Mouse (Mus musculus): Measurements from ENCODE around the gene Vmn1r85. TPM values are rescaled to one million over a fixed set of nuclear protein-coding genes. Genes with fewer than 3 reads are reported as not detected.

Vmn1r85 gene
- not detected for polyA plus RNA-seq (2014; fragmentation: Illumina TruSeq; extraction: RNeasy Lipid Tissue Mini Kit (QIAGEN cat#74804); ENCODE audit: low read depth, low replicate concordance)

GRCm38 (mm10) chr7:13095073-13095472, at the start of gene Vmn1r85:
Gene Vmn1r85 (minus strand): TSS chr7:13095173.

DNA sequence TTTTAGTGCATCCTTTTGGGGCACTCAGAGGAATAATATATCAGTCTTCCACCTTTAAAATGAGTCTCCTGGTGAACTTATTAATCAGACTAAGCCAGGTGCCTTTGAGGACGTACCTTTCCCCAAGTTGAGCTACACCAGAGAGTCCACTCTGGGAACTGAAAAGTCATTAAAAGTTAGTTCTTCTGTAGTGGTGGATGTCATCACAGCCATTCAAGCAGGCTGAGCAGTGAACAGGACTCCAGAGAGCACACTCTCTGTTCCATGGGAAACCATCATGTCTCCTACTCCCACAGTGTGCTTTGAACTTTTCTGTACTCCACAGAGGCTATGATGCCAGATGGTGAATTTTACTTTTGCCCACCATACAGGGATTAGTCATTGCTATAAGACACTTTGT, 45.1 kb upstream of the Vmn1r85 start, which contains the start of gene Vmn1r87:
Vmn1r87 (minus strand) TSS at position 101 of the 400 bp plus-strand sequence.

GRCm38 (mm10) chr7:13119817-13120216, 24.8 kb upstream of the Vmn1r85 start, which contains the start of gene Vmn1r86:
Gene Vmn1r86 (minus strand): TSS chr7:13119917.

GRCm38 (mm10) chr7:13054287-13055010, 40.5 kb downstream of the Vmn1r85 start, which contains the start of gene Mzf1:
Gene Mzf1 (minus strand): TSS chr7:13054764.

GRCm38 (mm10) chr7:13037901-13038555, 56.9 kb downstream of the Vmn1r85 start, which contains the start of gene Ube2m:
Gene Ube2m (minus strand): TSS chr7:13038275.

GRCm38 (mm10) chr7:13034148-13034977, 60.6 kb downstream of the Vmn1r85 start, which contains the start of gene Chmp2a:
Gene Chmp2a (minus strand): TSS chr7:13034807.

Other genes with a start within 250 kb of the Vmn1r85 start
- 3.2 TPM for gene Zfp128, start 214.0 kb downstream of the Vmn1r85 start, polyA plus RNA-seq (2014; fragmentation: Illumina TruSeq; extraction: RNeasy Lipid Tissue Mini Kit (QIAGEN cat#74804); ENCODE audit: low read depth, low replicate concordance)
- 9.7 TPM for gene Zscan22, start 197.4 kb downstream of the Vmn1r85 start, polyA plus RNA-seq (2014; fragmentation: Illumina TruSeq; extraction: RNeasy Lipid Tissue Mini Kit (QIAGEN cat#74804); ENCODE audit: low read depth, low replicate concordance)
- 1,193 TPM for gene Rps5, start 172.9 kb downstream of the Vmn1r85 start, polyA plus RNA-seq (2014; fragmentation: Illumina TruSeq; extraction: RNeasy Lipid Tissue Mini Kit (QIAGEN cat#74804); ENCODE audit: low read depth, low replicate concordance)
- gene Rnf225, start 167.8 kb downstream of the Vmn1r85 start, polyA plus RNA-seq (2014; fragmentation: Illumina TruSeq; extraction: RNeasy Lipid Tissue Mini Kit (QIAGEN cat#74804); ENCODE audit: low read depth, low replicate concordance): 2.3 TPM
- gene Zfp324, start 129.3 kb downstream of the Vmn1r85 start, polyA plus RNA-seq (2014; fragmentation: Illumina TruSeq; extraction: RNeasy Lipid Tissue Mini Kit (QIAGEN cat#74804); ENCODE audit: low read depth, low replicate concordance): 6.8 TPM
- gene Zfp446, start 117.3 kb downstream of the Vmn1r85 start, polyA plus RNA-seq (2014; fragmentation: Illumina TruSeq; extraction: RNeasy Lipid Tissue Mini Kit (QIAGEN cat#74804); ENCODE audit: low read depth, low replicate concordance): 9.2 TPM
- not detected for gene Slc27a5, start 97.0 kb downstream of the Vmn1r85 start, polyA plus RNA-seq (2014; fragmentation: Illumina TruSeq; extraction: RNeasy Lipid Tissue Mini Kit (QIAGEN cat#74804); ENCODE audit: low read depth, low replicate concordance)
- 177 TPM for gene Trim28, start 96.1 kb downstream of the Vmn1r85 start, polyA plus RNA-seq (2014; fragmentation: Illumina TruSeq; extraction: RNeasy Lipid Tissue Mini Kit (QIAGEN cat#74804); ENCODE audit: low read depth, low replicate concordance)
- gene Zbtb45, start 85.1 kb downstream of the Vmn1r85 start, polyA plus RNA-seq (2014; fragmentation: Illumina TruSeq; extraction: RNeasy Lipid Tissue Mini Kit (QIAGEN cat#74804); ENCODE audit: low read depth, low replicate concordance): 11.0 TPM
- gene Chmp2a, start 60.4 kb downstream of the Vmn1r85 start, polyA plus RNA-seq (2014; fragmentation: Illumina TruSeq; extraction: RNeasy Lipid Tissue Mini Kit (QIAGEN cat#74804); ENCODE audit: low read depth, low replicate concordance): 207 TPM
- gene Ube2m, start 56.9 kb downstream of the Vmn1r85 start, polyA plus RNA-seq (2014; fragmentation: Illumina TruSeq; extraction: RNeasy Lipid Tissue Mini Kit (QIAGEN cat#74804); ENCODE audit: low read depth, low replicate concordance): 155 TPM
- 3.6 TPM for gene Mzf1, start 40.4 kb downstream of the Vmn1r85 start, polyA plus RNA-seq (2014; fragmentation: Illumina TruSeq; extraction: RNeasy Lipid Tissue Mini Kit (QIAGEN cat#74804); ENCODE audit: low read depth, low replicate concordance)
- gene Vmn1r86, start 24.7 kb upstream of the Vmn1r85 start, polyA plus RNA-seq (2014; fragmentation: Illumina TruSeq; extraction: RNeasy Lipid Tissue Mini Kit (QIAGEN cat#74804); ENCODE audit: low read depth, low replicate concordance): not detected
- gene Vmn1r87, start 45.0 kb upstream of the Vmn1r85 start, polyA plus RNA-seq (2014; fragmentation: Illumina TruSeq; extraction: RNeasy Lipid Tissue Mini Kit (QIAGEN cat#74804); ENCODE audit: low read depth, low replicate concordance): not detected
- gene Vmn1r88, start 64.4 kb upstream of the Vmn1r85 start, polyA plus RNA-seq (2014; fragmentation: Illumina TruSeq; extraction: RNeasy Lipid Tissue Mini Kit (QIAGEN cat#74804); ENCODE audit: low read depth, low replicate concordance): not detected
- not detected for gene Vmn1r89, start 117.8 kb upstream of the Vmn1r85 start, polyA plus RNA-seq (2014; fragmentation: Illumina TruSeq; extraction: RNeasy Lipid Tissue Mini Kit (QIAGEN cat#74804); ENCODE audit: low read depth, low replicate concordance)
- gene Lig1, start 182.1 kb upstream of the Vmn1r85 start, polyA plus RNA-seq (2014; fragmentation: Illumina TruSeq; extraction: RNeasy Lipid Tissue Mini Kit (QIAGEN cat#74804); ENCODE audit: low read depth, low replicate concordance): 9.8 TPM
- gene Zswim9, start 183.5 kb upstream of the Vmn1r85 start, polyA plus RNA-seq (2014; fragmentation: Illumina TruSeq; extraction: RNeasy Lipid Tissue Mini Kit (QIAGEN cat#74804); ENCODE audit: low read depth, low replicate concordance): 7.6 TPM
- 1.9 TPM for gene Pla2g4c, start 229.5 kb upstream of the Vmn1r85 start, polyA plus RNA-seq (2014; fragmentation: Illumina TruSeq; extraction: RNeasy Lipid Tissue Mini Kit (QIAGEN cat#74804); ENCODE audit: low read depth, low replicate concordance)